Mouse (Mus musculus): ENCODE data around the gene Hpn. TPM values are rescaled to one million over a fixed set of nuclear protein-coding genes. Genes with fewer than 3 reads are reported as not detected.

Hpn gene
- polyA plus RNA-seq, 1 experiment from 2014 or later = 145 TPM

GRCm38 (mm10) chr7:31109796-31110195 lies 5.3 kb downstream of the Hpn start:
- H3K4me1 ChIP-seq (ENCODE audit: control insufficient read depth, low read depth, low read length) = peaks cover 9% of the 10 kb centered on the region
- no peak overlapping the region for H3K9ac ChIP-seq (ENCODE audit: low read depth, low read length)
- no peak overlapping the region for H3K4me2 ChIP-seq (ENCODE audit: low read depth, low read length)
- no peak overlapping the region for H3K4me3 ChIP-seq (ENCODE audit: low read depth, low read length)
- no peaks in the 10 kb centered on the region for H3K27me3 ChIP-seq (ENCODE audit: control insufficient read depth, insufficient read depth, low read depth, low read length)
- no peaks in the 10 kb centered on the region for H3K9me3 ChIP-seq (replicated peaks; ENCODE audit: control insufficient read depth, low read length)
- no peaks in the 10 kb centered on the region for H3K36me3 ChIP-seq (ENCODE audit: control insufficient read depth, insufficient read depth)
- ATAC-seq (ENCODE audit: low read depth) = no peak
- no peak overlapping the region for H3K27ac ChIP-seq (ENCODE audit: low read length)
- WGBS (ENCODE audit: insufficient replicate concordance) = 66% methylated on average over 5 of the region's 5 CpGs

GRCm38 (mm10) chr7:31109091-31109490 lies 6.0 kb downstream of the Hpn start:
- ATAC-seq (ENCODE audit: low read depth) = no peak
- Histone ChIP-seq H3K27ac (ENCODE audit: low read length) (no peak overlapping the region), H3K4me3 (ENCODE audit: low read depth, low read length) (no peak overlapping the region), H3K9me3 (replicated peaks; ENCODE audit: control insufficient read depth, low read length) (no peaks in the 10 kb centered on the region), H3K36me3 (ENCODE audit: control insufficient read depth, insufficient read depth) (no peaks in the 10 kb centered on the region), H3K4me1 (ENCODE audit: control insufficient read depth, low read depth, low read length) (peaks cover 9% of the 10 kb centered on the region), H3K4me2 (ENCODE audit: low read depth, low read length) (no peak overlapping the region), H3K9ac (ENCODE audit: low read depth, low read length) (no peak overlapping the region), H3K27me3 (ENCODE audit: control insufficient read depth, insufficient read depth, low read depth, low read length) (no peaks in the 10 kb centered on the region)
- WGBS (ENCODE audit: insufficient replicate concordance) = 39% methylated on average over 7 of the region's 7 CpGs

GRCm38 (mm10) chr7:31107781-31108180 lies 7.3 kb downstream of the Hpn start:
- Histone ChIP-seq H3K4me1 (ENCODE audit: control insufficient read depth, low read depth, low read length) (peaks cover 9% of the 10 kb centered on the region), H3K4me3 (ENCODE audit: low read depth, low read length) (no peak overlapping the region), H3K27me3 (ENCODE audit: control insufficient read depth, insufficient read depth, low read depth, low read length) (no peaks in the 10 kb centered on the region), H3K9ac (ENCODE audit: low read depth, low read length) (no peak overlapping the region), H3K9me3 (replicated peaks; ENCODE audit: control insufficient read depth, low read length) (no peaks in the 10 kb centered on the region), H3K27ac (ENCODE audit: low read length) (no peak overlapping the region), H3K4me2 (ENCODE audit: low read depth, low read length) (no peak overlapping the region), H3K36me3 (ENCODE audit: control insufficient read depth, insufficient read depth) (no peaks in the 10 kb centered on the region)
- ATAC-seq (ENCODE audit: low read depth) = no peak
- 71% methylated on average over 11 of the region's 11 CpGs for WGBS (ENCODE audit: insufficient replicate concordance)

- WGBS (ENCODE audit: insufficient replicate concordance) = 30% methylated on average over 3 of the region's 3 CpGs
Observed at GRCm38 (mm10) chr7:31106166-31106565, 8.9 kb downstream of the Hpn start.

GRCm38 (mm10) chr7:31105061-31105768 lies 9.9 kb downstream of the Hpn start:
- Histone ChIP-seq H3K27me3 (ENCODE audit: control insufficient read depth, insufficient read depth, low read depth, low read length) (no peaks in the 10 kb centered on the region), H3K9me3 (replicated peaks; ENCODE audit: control insufficient read depth, low read length) (no peaks in the 10 kb centered on the region), H3K4me1 (ENCODE audit: control insufficient read depth, low read depth, low read length) (no peaks in the 10 kb centered on the region; the same call in 1 of the 2 replicates), H3K4me2 (ENCODE audit: low read depth, low read length) (no peak overlapping the region), H3K36me3 (ENCODE audit: control insufficient read depth, insufficient read depth) (no peaks in the 10 kb centered on the region), H3K27ac (ENCODE audit: low read length) (no peak overlapping the region), H3K9ac (ENCODE audit: low read depth, low read length) (no peak overlapping the region), H3K4me3 (ENCODE audit: low read depth, low read length) (no peak overlapping the region)
- 39% methylated on average over 15 of the region's 15 CpGs for WGBS (ENCODE audit: insufficient replicate concordance)
- no peak for ATAC-seq (ENCODE audit: low read depth)

More at GRCm38 (mm10) chr7:31106166-31106565, 8.9 kb downstream of the Hpn start:
- Histone ChIP-seq H3K4me2 (ENCODE audit: low read depth, low read length) (no peak overlapping the region), H3K4me1 (ENCODE audit: control insufficient read depth, low read depth, low read length) (peaks cover 6% of the 10 kb centered on the region), H3K27me3 (ENCODE audit: control insufficient read depth, insufficient read depth, low read depth, low read length) (no peaks in the 10 kb centered on the region), H3K36me3 (ENCODE audit: control insufficient read depth, insufficient read depth) (no peaks in the 10 kb centered on the region), H3K9me3 (replicated peaks; ENCODE audit: control insufficient read depth, low read length) (no peaks in the 10 kb centered on the region), H3K4me3 (ENCODE audit: low read depth, low read length) (no peak overlapping the region), H3K9ac (ENCODE audit: low read depth, low read length) (no peak overlapping the region), H3K27ac (ENCODE audit: low read length) (no peak overlapping the region)
- no peak for ATAC-seq (ENCODE audit: low read depth)

GRCm38 (mm10) chr7:31100786-31101185 lies 14.3 kb downstream of the Hpn start:
- no peaks in the 10 kb centered on the region for H3K27me3 ChIP-seq (ENCODE audit: control insufficient read depth, insufficient read depth, low read depth, low read length)
- no peaks in the 10 kb centered on the region for H3K36me3 ChIP-seq (ENCODE audit: control insufficient read depth, insufficient read depth)
- no peaks in the 10 kb centered on the region for H3K9me3 ChIP-seq (replicated peaks; ENCODE audit: control insufficient read depth, low read length)
- no peak overlapping the region for H3K9ac ChIP-seq (ENCODE audit: low read depth, low read length)
- ATAC-seq (ENCODE audit: low read depth) = no peak
- H3K4me1 ChIP-seq (ENCODE audit: control insufficient read depth, low read depth, low read length) = no peaks in the 10 kb centered on the region
- H3K4me2 ChIP-seq (ENCODE audit: low read depth, low read length) = no peak overlapping the region
- no peak overlapping the region for H3K27ac ChIP-seq (ENCODE audit: low read length)
- WGBS (ENCODE audit: insufficient replicate concordance) = 51% methylated on average over 14 of the region's 14 CpGs
- H3K4me3 ChIP-seq (ENCODE audit: low read depth, low read length) = no peak overlapping the region

- Histone ChIP-seq H3K4me3 (ENCODE audit: low read depth, low read length) (no peak overlapping the region), H3K9me3 (replicated peaks; ENCODE audit: control insufficient read depth, low read length) (no peaks in the 10 kb centered on the region), H3K9ac (ENCODE audit: low read depth, low read length) (no peak overlapping the region), H3K4me1 (ENCODE audit: control insufficient read depth, low read depth, low read length) (no peaks in the 10 kb centered on the region), H3K27me3 (ENCODE audit: control insufficient read depth, insufficient read depth, low read depth, low read length) (no peaks in the 10 kb centered on the region), H3K36me3 (ENCODE audit: control insufficient read depth, insufficient read depth) (no peaks in the 10 kb centered on the region), H3K4me2 (ENCODE audit: low read depth, low read length) (no peak overlapping the region), H3K27ac (ENCODE audit: low read length) (no peak overlapping the region)
- 63% methylated on average over 6 of the region's 6 CpGs for WGBS (ENCODE audit: insufficient replicate concordance)
- no peak for ATAC-seq (ENCODE audit: low read depth)
Observed at GRCm38 (mm10) chr7:31099612-31099982, 15.5 kb downstream of the Hpn start.

- H3K4me2 ChIP-seq (ENCODE audit: low read depth, low read length) = no peak overlapping the region
- no peaks in the 10 kb centered on the region for H3K27me3 ChIP-seq (ENCODE audit: control insufficient read depth, insufficient read depth, low read depth, low read length)
- no peak for ATAC-seq (ENCODE audit: low read depth)
- H3K27ac ChIP-seq (ENCODE audit: low read length) = no peak overlapping the region
- no peaks in the 10 kb centered on the region for H3K36me3 ChIP-seq (ENCODE audit: control insufficient read depth, insufficient read depth)
- no peaks in the 10 kb centered on the region for H3K9me3 ChIP-seq (replicated peaks; ENCODE audit: control insufficient read depth, low read length)
- 66% methylated on average over 22 of the region's 22 CpGs for WGBS (ENCODE audit: insufficient replicate concordance)
- H3K4me3 ChIP-seq (ENCODE audit: low read depth, low read length) = no peak overlapping the region
- H3K9ac ChIP-seq (ENCODE audit: low read depth, low read length) = no peak overlapping the region
- H3K4me1 ChIP-seq (ENCODE audit: control insufficient read depth, low read depth, low read length) = no peaks in the 10 kb centered on the region
Observed at GRCm38 (mm10) chr7:31098697-31099611, 16.1 kb downstream of the Hpn start.
